Mouse (Mus musculus) adrenal gland, adult 18-20 months (tissue): ENCODE measurements at regions not wholly inside any gene's neighbourhood (a gene's known extent, or its start where the extent isn't known, plus 50 kb on each side); places are given as distances from the start of the nearest gene placed in this dataset.
"Not testable (repeated sequence)": the region's sequence is repeated elsewhere in the genome, so short reads cannot be mapped to it uniquely, and the experiment has no call there.

Experiments
- DNase-seq, 2 experiments: peaks; one replicate each; pipeline ENCODE4 v3.0.0; 2021 to 2022; ENCODE audit warnings: low spot score in 2 of 2

DNA sequence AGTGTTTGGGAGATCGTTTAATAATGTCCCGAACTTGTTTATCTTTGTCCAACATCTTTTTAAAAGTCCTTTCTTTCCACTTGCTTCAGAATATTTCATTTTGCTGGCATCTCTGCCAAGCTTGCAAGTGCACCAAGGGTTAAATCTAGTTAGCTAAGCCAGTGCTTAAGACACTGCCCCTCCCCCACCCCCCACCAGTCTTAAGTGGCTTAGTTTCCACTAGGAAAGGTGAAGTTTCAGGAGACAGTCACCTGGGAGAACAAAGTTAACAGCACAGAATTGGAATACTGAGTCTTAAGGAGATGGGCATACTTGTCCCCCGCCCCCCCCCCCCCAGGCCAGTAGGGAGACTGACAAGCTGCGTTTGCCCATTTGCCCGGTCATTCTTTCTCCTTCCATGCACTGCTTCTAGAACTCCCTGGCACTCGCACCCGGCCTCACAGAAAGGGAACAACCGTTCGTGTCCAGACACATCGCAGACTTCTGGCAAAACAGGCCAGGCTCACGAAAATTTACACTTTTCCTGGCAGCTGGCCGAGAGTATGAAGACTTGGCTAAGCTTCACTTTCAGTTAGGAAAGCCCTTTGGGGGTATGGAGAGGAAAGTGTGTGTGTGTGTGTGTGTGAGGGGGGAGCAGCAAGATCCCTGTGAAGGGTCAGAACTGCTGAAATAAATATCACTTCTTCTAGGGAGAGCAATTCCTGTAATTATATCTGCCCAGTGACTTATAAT lies 219.2 kb downstream of the Bcl11a start:
- DNase-seq: no peak

DNA sequence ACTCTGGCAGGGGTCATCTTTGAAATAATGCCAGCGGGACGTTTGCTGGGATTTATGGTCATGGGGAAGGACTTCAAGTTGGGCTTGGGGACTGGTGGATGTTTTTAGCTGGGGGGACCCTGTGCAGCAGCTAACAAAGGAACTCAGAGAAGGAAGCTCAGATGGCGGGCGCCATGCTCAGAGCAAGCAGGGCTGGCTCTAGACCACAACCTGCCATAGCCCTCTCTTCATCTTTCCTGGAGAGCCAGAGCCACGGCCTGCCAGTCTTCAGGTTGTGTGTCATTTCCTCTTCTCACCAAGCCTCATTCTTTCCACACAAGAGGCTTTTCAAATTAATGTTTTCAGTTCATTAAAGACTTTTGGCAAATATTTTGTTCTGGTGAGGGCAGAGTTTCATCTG lies 219.9 kb downstream of the Bcl11a start:
- no peak for DNase-seq

DNA sequence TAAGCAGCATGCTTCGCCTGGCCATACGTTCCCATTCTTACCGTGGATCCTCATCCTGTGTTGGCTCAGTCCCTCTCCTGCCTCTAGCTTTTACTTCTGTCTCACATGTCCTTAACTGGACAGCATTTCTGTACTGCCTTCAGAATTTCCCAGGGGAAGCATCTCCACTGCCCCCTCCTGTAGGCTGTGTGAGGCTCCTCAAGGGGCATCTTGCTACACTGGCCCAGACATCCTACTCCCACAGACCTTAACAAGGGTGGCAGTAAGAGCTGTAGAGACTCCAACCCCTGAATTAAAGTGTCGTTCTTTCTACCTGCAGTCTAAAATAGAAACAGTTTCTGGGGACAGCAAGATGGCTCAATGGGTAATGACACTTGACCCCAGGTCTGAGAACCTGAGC lies 222.5 kb downstream of the Bcl11a start:
- DNase-seq: no peak

DNA sequence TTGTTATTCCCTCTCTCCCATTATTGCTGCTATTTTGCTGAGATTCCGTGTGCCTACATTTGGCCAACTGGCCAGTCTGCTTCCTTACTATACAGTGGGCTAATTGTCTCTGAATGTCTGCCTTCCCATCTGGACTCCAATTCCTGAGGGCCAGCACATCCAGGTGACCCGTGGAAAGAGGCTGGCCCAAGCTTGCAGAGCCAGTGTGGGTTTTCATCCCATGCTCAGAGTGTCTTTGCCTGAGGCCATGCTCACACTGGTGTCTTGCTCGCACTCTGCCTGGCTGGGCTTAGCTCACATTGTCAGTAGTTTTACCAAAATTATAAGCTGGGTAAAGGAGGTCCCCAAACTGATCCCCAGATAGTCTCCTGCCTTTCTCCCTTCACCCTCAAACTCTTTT lies 223.3 kb downstream of the Bcl11a start:
- DNase-seq: no peak

DNA sequence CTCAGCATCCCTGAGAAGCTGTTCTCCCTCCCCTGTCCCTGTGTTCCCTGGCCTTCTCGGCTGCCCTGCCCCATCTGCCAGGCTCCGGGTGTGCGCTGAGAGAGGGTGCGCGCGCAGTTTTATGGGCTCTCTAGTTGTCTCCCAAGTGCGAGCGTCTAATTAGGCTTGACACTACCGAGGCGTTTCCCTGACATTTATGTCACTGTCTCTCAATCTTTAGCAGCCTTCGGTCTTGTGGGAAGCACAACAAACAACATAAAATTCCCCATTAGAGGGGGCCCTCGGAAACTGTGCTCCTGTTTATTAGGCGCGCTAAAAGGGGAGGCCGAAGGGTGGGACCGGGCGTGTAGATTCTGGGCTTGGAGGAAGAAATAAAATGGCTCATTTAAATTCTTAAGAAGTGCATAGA lies 227.3 kb downstream of the Bcl11a start:
- no peak for DNase-seq

DNA sequence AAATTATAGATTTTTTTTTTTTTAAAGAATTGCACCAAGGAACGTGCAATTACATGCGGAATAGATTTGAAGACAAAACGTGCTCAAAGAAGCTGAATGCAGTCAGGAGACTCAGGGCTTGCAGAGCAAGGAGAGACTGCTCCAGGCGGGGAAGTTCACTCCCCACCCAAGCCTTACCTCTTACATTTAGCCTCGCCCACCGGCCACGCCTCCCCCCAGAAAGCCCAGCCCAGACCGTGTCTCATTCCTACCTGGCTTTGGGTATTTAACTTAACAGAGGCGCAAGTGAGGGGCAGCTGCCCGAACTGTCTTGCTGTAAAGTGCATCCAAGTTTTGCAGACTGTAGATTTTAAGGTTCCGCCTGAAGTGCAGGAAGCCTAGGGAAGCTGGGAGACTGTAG lies 227.8 kb downstream of the Bcl11a start:
- DNase-seq: no peak

DNA sequence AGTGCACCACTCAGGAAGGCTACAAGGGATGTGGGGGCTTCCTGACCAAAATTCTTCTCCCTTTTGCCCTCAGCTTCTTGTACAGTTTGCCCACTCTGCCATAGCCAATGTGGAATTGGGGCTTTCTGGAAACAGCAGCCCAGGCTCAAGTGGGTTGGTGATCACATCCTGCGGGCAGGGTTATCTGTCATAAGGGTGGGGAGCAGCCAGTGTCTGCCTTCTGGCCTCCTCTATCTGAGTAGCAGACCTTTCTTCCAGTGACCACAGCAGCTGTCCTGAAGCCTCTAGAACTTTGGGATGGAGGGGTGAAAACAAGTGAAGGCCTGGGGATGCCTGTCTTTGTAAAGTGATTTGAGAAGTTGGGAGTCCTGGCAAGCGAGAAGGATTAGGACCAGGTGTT lies 228.2 kb downstream of the Bcl11a start:
- DNase-seq: no peak

DNA sequence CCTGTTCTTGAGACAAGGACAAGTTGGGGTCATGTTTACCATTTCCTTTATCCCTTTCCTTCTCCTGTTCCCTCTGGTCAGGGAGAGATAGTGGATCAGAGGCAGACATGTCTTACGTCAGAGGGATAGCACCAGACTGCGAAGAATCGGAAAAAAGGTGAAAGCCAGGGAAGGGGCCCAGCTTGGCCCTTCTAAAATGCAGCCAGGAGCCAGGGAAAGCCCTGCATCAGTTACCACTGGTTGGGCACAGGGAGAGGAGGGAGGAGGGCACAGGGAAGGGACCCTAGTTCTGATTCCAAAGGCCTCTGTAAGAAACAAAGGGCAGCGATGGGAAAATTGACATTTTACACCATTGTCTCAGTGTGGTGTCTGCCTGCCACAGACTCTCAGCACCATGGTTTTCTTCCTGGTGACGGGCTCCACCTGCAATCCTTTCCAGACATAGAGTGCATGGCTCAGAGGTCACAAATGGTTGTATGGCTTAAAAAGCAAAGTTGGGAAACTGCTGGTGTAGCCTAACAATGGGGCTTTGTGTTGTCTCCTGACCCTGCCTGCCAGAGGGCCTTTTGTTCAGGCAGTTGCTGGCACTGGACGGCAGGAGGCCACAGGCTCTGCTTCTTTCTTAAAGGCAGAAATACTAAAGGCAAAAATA lies 229.9 kb downstream of the Bcl11a start:
- no peak for DNase-seq

DNA sequence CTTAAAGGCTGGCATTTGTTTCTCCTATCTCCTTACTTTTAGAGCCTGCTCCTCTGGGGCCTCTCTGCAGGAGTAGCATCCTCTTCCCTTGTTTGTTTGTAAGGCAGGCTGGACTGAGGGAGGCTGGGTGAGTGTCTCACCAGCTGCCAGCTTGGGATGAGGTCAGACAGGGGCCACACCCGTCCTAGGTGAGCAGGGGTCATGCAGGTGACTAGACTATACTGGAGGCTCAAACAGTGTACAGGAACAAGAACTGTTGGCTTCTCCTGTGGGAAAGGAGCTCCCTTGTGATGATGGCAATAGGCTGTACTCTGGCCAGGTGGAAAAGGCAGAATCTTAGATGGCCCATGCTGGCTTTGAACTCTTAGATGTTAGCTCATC lies 230.4 kb downstream of the Bcl11a start:
- DNase-seq: no peak

DNA sequence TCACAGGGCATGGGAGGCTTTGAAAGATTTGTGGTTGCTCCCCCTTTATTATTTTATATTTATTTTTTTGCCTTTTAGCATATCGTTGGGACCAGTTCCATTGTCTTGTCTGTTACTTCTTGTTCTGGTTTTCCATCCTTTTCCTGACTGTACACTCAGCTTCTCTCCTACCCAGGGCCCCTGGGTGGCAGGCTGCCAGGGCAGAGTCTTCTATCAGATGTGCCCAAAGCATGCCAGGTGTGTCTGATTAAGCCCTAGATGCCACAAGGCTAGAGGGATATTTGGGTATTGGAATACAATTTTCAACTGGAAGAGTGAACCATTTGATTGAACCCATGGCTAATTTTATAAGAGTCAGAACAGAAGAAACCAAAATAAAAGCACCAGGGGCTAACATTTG lies 236.2 kb downstream of the Bcl11a start:
- DNase-seq: no peak

DNA sequence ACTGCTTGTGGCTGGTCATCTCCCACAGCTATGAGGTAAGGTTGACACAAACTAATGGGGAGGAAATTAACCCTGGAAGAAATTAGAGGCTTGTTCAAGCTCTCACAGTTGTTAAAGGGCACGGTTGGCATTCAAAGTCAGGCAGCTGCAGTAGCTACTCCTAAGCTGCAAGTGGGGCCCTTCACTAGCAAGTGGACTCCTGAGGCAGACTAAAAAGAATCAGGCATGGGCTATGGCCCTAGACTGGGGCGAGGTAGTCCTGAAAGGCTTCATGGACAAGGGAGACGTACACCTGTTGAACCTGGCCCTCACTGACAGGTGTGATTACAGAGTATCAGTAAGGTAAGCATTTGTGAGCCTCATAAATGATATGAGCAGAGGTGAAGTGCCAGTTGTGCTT lies 237.7 kb downstream of the Bcl11a start:
- no peak for DNase-seq

DNA sequence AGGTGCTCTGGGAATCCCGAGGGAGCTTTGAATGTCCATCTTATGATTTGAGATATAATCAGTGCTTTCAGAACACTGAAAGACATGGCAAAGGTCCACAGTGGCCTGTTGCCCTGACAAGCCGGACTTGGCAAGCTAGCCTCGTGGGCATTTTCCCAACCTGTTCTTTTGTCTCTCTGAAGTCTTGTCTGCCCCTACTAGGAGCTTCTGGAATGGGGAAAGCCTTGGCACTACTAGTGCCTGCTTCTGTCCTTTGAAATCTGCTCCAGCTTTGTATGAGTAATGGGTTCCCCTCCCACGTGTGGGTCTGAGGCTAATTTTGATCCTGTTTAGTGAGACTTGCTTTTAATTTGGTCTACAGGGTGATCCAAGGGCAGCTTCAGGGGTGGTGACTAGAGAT lies 238.3 kb downstream of the Bcl11a start:
- no peak for DNase-seq

DNA sequence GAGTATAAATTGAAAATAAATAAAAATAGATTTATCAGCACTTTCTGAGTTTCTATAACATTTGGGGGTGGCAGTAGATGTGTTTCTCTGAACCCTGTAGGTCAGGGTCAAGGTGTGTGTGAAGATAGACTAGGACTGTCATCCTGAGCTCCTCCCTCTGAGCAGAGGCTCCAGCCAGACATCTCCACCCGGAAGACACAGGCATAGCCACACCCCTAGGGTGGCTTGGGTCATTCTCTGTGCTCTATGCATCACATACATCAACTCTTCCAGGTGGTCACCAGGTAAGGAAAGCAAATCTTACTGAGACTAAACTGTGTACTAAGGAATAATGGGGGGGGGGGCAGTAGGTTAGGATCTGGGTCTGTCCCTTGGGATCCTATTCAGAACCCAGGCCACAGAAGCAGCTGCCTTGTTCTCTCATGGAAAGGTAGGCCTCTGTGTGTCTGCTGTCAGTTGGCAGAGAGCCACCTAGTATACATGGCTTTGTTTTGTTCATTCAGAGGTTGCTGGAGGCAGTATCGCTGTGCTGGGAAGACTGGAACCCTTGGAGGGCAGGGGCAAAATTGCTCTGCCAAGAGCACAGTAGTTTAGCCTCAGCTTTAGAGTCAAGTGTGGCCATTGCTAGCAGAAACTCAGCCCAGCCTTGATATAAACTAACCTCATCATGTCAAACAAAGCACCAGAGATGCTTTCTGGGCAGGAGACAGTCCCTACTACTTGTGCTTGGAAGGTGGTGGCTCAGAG lies 240.3 kb downstream of the Bcl11a start:
- no peak for DNase-seq

DNA sequence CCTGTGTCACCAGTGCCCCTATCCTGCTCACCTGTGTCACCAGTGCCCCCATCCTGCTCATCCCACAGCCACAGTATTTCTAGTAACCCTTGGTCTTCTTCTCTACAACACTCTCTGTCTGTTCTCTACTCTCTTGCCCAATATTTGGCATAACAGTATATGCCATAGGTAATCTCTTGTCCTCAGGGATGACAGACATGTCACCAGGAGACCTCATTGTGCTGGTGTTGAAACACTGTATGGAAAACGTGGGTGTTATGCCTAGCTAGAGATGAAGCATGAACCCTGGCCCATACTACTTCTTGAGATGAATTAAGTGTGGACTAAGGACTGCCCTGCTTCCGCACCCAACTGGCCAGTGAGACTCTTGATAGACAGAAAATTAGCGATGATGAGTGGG lies 241.4 kb downstream of the Bcl11a start:
- no peak for DNase-seq

DNA sequence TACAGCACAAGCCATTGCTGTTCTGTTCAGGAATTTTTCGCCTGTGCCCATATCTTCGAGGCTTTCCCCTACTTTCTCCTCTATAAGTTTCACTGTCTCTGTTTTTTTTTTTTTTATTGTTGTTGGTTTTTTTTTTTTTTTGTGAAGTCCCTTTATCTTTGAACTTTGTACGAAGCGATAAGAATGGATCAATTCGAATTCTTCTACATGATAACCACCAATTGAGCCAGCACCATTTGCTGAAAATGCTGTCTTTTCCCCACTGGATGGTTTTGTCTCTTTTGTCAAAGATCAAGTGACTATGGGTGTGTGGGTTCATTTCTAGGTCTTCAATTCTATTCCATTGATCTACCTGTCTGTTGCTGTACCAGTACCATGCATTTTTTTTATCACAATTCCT lies 244.6 kb downstream of the Bcl11a start:
- not testable (repeated sequence) for DNase-seq

DNA sequence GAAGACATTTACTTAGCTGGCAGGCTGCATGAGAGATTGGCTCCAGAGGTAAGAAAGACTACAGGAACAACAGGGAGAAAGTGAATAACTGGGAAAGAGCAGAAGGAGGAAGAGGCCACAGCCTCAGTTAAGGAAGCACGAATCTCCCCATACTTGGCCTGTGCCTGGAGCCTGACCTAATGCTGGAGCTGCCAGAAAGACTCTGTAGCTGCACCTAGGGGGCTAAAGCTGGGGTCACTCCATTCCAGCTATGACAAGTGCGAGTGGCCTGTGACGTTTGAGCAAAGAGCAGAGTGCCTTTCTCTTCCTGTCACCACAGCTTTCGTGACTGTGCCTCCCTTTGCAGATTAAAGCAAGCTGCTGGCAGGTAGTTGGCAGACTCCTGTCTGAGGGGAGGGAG lies 250.6 kb downstream of the Bcl11a start:
- no peak for DNase-seq

DNA sequence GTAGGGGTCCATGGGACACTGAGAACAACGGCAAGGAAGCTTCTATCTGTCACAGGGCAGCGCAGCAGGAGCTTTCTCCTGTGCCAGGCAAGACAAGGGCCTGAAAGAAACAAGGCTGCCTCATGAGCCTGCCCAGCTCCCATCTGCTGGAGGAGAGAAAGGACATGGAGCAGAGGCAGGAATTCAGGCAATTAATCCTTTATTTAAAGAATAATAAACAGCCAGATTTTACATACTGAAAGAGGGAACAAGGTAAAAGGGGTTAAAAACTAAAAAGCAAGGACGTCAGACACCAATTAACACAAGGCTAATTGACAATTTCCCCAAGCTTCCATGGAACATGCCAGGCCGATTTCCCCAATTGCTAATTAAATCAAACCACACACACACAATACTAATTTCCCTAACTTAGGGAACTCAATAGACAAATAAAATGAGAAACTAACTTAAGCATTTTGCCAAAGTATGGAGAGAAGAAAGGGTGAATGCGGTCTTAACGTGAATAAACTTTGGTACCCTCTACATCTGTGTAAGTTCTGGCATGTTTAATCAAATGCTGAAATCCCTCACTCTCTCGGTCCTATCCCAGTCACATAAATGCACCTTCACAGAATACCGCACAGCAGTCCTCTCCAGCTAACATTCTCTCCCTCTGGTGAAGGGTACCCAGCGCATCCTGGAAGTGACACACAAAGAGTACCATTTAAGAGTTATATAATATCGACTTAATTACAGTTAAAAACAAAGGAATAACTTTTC lies 252.7 kb downstream of the Bcl11a start:
- no peak for DNase-seq

DNA sequence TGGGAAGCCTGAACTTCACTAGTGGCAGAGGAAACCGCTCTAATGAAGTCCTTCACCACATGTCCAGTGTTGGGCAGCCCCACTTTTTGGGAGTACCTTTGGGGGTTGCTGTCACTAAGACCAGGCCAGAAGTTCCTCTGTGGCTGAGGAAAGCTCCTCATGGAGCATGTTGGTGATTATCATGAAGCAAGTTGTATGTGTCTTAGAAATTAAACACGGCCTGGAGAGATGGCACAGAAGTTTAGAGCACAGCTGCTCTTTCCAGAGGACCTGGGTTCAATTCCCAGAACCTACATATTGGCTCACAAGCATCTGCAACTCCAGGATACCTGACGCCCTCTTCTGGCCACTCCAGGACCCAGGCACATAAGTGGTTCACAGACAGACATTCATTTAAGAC lies 254.4 kb downstream of the Bcl11a start:
- no peak for DNase-seq

DNA sequence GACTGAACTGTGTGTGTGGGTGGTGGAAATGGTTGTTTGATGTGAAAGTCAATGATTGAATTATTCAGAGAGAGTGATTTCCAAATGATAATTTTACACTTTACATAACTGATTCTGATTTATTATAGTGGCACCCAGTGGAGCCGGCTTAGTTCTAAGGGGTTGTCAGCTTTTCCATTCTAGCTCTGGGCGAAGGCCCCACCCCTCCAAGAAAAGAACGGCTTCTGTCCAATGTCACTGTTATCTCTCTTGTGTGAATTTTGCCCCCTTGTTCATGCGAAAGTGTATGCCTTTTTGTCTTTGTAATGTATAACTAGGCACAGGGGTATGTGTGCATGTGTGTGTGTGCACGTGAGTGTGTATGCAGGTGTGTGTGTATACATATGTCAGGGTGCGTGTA lies 255.3 kb downstream of the Bcl11a start:
- DNase-seq: no peak

DNA sequence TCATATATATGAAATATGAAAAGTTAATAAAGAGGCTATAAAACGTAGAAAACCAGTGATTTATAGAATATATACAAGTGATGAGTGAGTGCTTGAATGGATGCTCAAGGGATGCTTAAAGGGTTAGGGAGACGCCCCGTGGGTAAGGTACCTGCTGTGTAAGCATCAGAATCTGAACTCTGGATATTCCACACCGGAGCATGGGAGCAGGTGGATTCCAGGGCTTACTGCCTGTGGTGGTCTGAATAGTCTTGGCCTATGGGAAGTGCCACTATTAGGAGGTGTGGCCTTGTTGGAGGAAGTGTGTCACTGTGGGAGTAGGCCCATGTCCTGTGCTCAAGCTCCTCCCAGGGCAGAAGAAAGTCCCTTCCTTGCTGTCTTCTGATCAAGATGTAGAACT lies 257.4 kb downstream of the Bcl11a start:
- no peak for DNase-seq

DNA sequence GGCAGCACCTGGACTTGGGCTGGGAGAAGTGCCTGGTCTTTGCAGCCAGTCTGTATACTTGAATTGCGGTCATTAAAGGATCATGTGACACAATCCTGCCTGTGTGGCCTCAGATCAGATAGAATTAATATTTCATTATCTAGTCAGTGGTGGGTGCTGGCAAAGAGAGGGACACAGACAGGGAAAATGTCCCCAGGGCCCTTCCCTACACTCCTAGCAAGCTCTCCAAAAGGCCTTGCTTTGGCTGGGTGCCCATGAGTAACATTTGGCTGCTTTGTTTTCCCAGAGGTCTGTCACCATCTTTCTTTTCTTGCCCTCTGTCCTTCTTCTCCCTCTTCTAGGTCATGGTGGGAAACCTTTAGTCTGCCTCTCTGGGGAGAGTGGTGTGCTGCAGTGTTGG lies 260.3 kb downstream of the Bcl11a start:
- DNase-seq: peak in 1 of 2 experiments; percentile 8

DNA sequence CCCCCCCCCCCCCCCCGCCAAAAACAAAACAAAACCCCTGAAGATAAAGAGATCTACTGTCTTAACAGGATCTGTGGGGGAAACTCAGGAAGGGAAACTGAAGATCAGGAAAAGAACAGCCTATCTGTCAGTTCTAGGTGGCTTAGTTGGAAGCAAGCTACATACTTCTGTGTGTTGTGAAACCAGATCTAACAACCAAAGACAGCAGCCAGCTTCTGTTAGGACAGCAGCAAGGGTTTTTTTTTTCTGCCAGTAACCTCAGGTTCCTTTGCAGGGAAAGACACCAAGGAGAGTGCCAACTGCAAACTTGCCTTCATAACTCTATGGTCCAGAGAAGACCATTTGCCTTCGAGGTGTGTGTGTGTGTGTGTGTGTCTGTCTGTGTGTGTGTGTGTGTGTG lies 261.2 kb downstream of the Bcl11a start:
- no peak for DNase-seq
